In the genomic region with DNA sequence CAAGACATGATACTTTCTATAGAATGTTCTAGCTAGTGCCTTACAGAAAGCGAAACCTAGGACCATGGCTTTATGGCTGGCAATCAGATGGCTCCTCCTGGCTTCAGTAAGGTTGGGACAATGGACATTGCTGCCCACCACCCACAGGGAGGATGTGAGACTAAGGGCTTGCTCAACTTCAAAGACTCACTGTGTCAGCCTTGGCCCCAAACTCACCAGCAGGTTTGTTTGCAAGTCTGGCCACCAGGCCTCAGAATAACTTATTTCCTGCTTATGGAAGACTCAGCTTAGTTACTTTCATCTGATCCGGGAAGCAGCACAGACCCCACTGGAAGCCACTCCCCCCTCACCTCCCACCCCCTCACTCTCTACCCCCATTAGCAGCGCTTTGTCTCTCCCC, we compare ENCODE assay signal across 12 mouse cellular contexts. TPM values are rescaled to one million over a fixed set of nuclear protein-coding genes. Genes with fewer than 3 reads are reported as not detected.
DNase-seq lines count a peak whose midpoint lies in the region; ATAC-seq and TF ChIP-seq lines count a peak whose summit lies in the region.
"Had no signal": no experiment of that assay in that cellular context is flagged by ENCODE, and none has a peak within 500 bp of the region (broad histone marks: within the 10 kb centered on the region; RNA-seq: fewer than 3 reads in every experiment).

No protein-coding gene starts in this region.

- no peak for ATAC-seq in hindbrain, embryonic 15.5 days (ENCODE audit: low FRiP score, low read depth)
- no peak for ATAC-seq in hindbrain, embryonic 11.5 days (ENCODE audit: low FRiP score)
- ATAC-seq in lung, embryonic 15.5 days (ENCODE audit: borderline replicate concordance, extremely low read depth, low FRiP score, low TSS enrichment), result no peak; the same call in 1 of the 2 replicates
- no peak for ATAC-seq in intestine, embryonic 16.5 days
- no peak for ATAC-seq in stomach, embryonic 15.5 days (ENCODE audit: insufficient read depth, low FRiP score, low read depth)
- ATAC-seq: forebrain, embryonic 15.5 days; liver, embryonic 12.5 days had no signal

- no peak for DNase-seq in hindbrain, embryonic 11.5 days (ENCODE audit: low spot score)
- no peak for DNase-seq in lung, adult 2 months
- no peak for DNase-seq in liver
- DNase-seq: right cerebral cortex, postnatal 4 days had no signal

- H3K4me3 ChIP-seq in hindbrain, embryonic 15.5 days, result no peak overlapping the region
- no peak overlapping the region for H3K4me3 ChIP-seq in hindbrain, embryonic 11.5 days (ENCODE audit: low read depth, low read length)
- H3K4me3 ChIP-seq in lung, embryonic 15.5 days, result no peak overlapping the region
- H3K4me3 ChIP-seq in lung, adult 2 months (replicated peaks; ENCODE audit: extremely low read depth, low read depth, low read length), result no peak overlapping the region
- no peak overlapping the region for H3K4me3 ChIP-seq in intestine, embryonic 16.5 days (ENCODE audit: low read length)
- no peak overlapping the region for H3K4me3 ChIP-seq in stomach, embryonic 15.5 days (replicated peaks)
- H3K4me3 ChIP-seq: forebrain, embryonic 15.5 days; liver, embryonic 12.5 days; megakaryocyte, embryonic 14.5 days had no signal

- no peak overlapping the region for H3K4me2 ChIP-seq in hindbrain, embryonic 15.5 days
- H3K4me2 ChIP-seq in hindbrain, embryonic 11.5 days (replicated peaks; ENCODE audit: low read depth, low read length), result no peak overlapping the region
- no peak overlapping the region for H3K4me2 ChIP-seq in lung, embryonic 15.5 days
- no peak overlapping the region for H3K4me2 ChIP-seq in intestine, embryonic 16.5 days (ENCODE audit: low read depth, low read length)
- H3K4me2 ChIP-seq in stomach, embryonic 15.5 days, result no peak overlapping the region
- H3K4me2 ChIP-seq: forebrain, embryonic 15.5 days; liver, embryonic 12.5 days had no signal

- no peaks in the 10 kb centered on the region for H3K9me3 ChIP-seq in hindbrain, embryonic 15.5 days
- H3K9me3 ChIP-seq in hindbrain, embryonic 11.5 days (ENCODE audit: control insufficient read depth, low read length), result no peaks in the 10 kb centered on the region
- H3K9me3 ChIP-seq in lung, embryonic 15.5 days, result no peaks in the 10 kb centered on the region
- H3K9me3 ChIP-seq in intestine, embryonic 16.5 days (ENCODE audit: control insufficient read depth, low read length), result no peaks in the 10 kb centered on the region
- H3K9me3 ChIP-seq in stomach, embryonic 15.5 days, result no peaks in the 10 kb centered on the region
- H3K9me3 ChIP-seq: forebrain, embryonic 15.5 days; liver, embryonic 12.5 days; megakaryocyte, embryonic 14.5 days had no signal

- H3K36me3 ChIP-seq in hindbrain, embryonic 15.5 days, result no peaks in the 10 kb centered on the region
- no peaks in the 10 kb centered on the region for H3K36me3 ChIP-seq in hindbrain, embryonic 11.5 days (ENCODE audit: control insufficient read depth, insufficient read depth, low read length)
- no peaks in the 10 kb centered on the region for H3K36me3 ChIP-seq in lung, embryonic 15.5 days
- H3K36me3 ChIP-seq in intestine, embryonic 16.5 days (ENCODE audit: control insufficient read depth, insufficient read depth, low read length), result no peaks in the 10 kb centered on the region
- no peaks in the 10 kb centered on the region for H3K36me3 ChIP-seq in stomach, embryonic 15.5 days
- H3K36me3 ChIP-seq: forebrain, embryonic 15.5 days; liver, embryonic 12.5 days had no signal

- no peak overlapping the region for H3K9ac ChIP-seq in hindbrain, embryonic 15.5 days
- no peak overlapping the region for H3K9ac ChIP-seq in hindbrain, embryonic 11.5 days (ENCODE audit: low read depth, low read length)
- H3K9ac ChIP-seq in lung, embryonic 15.5 days, result no peak overlapping the region
- H3K9ac ChIP-seq in intestine, embryonic 16.5 days (ENCODE audit: low read depth, low read length), result no peak overlapping the region
- no peak overlapping the region for H3K9ac ChIP-seq in stomach, embryonic 15.5 days
- H3K9ac ChIP-seq: forebrain, embryonic 15.5 days; liver, embryonic 12.5 days had no signal

- peaks cover 4% of the 10 kb centered on the region; the same call in 1 of the 2 replicates for H3K4me1 ChIP-seq in hindbrain, embryonic 15.5 days (replicated peaks)
- H3K4me1 ChIP-seq in hindbrain, embryonic 11.5 days (replicated peaks; ENCODE audit: control insufficient read depth, insufficient read depth, low read length), result 0 out of 2 replicates have a peak, but pooled peaks cover 2% of the 10 kb centered on the region
- peaks cover 31% of the 10 kb centered on the region for H3K4me1 ChIP-seq in lung, embryonic 15.5 days
- H3K4me1 ChIP-seq in lung, adult 2 months (ENCODE audit: control insufficient read depth, insufficient read depth, low read length), result no peaks in the 10 kb centered on the region
- peaks cover 22% of the 10 kb centered on the region for H3K4me1 ChIP-seq in intestine, embryonic 16.5 days (ENCODE audit: control insufficient read depth, insufficient read depth, low read length)
- 0 out of 2 replicates have a peak, but pooled peaks cover 6% of the 10 kb centered on the region for H3K4me1 ChIP-seq in stomach, embryonic 15.5 days
- H3K4me1 ChIP-seq: forebrain, embryonic 15.5 days; liver, embryonic 12.5 days had no signal

- H3K27me3 ChIP-seq in hindbrain, embryonic 15.5 days, result no peaks in the 10 kb centered on the region
- no peaks in the 10 kb centered on the region for H3K27me3 ChIP-seq in hindbrain, embryonic 11.5 days (ENCODE audit: control insufficient read depth, insufficient read depth, low read length)
- no peaks in the 10 kb centered on the region for H3K27me3 ChIP-seq in lung, embryonic 15.5 days
- no peaks in the 10 kb centered on the region for H3K27me3 ChIP-seq in intestine, embryonic 16.5 days (replicated peaks; ENCODE audit: control insufficient read depth, insufficient read depth, low read length)
- H3K27me3 ChIP-seq in stomach, embryonic 15.5 days (replicated peaks), result no peaks in the 10 kb centered on the region
- H3K27me3 ChIP-seq: forebrain, embryonic 15.5 days had no signal

- 71% methylated on average over 3 of the region's 3 CpGs for WGBS in hindbrain, embryonic 15.5 days
- WGBS in hindbrain, embryonic 11.5 days, result 70% methylated on average over 3 of the region's 3 CpGs
- WGBS in lung, embryonic 15.5 days, result 40% methylated on average over 3 of the region's 3 CpGs
- 47% methylated on average over 3 of the region's 3 CpGs for WGBS in lung, adult 2 months
- WGBS in intestine, embryonic 16.5 days, result 53% methylated on average over 3 of the region's 3 CpGs
- WGBS in stomach, embryonic 15.5 days, result 50% methylated on average over 3 of the region's 3 CpGs

- TF ChIP-seq CTCF in lung, adult 2 months (IDR thresholded peaks at IDR 0.05; ENCODE audit: insufficient read depth, low read length), result no peak

- H3K27ac ChIP-seq in hindbrain, embryonic 15.5 days (replicated peaks), result peak overlapping the region; percentile 17; the same call in 1 of the 2 replicates
- no peak overlapping the region for H3K27ac ChIP-seq in hindbrain, embryonic 11.5 days (ENCODE audit: low read depth, low read length)
- H3K27ac ChIP-seq in lung, embryonic 15.5 days, result peak overlapping the region; percentile 58
- H3K27ac ChIP-seq in intestine, embryonic 16.5 days (ENCODE audit: low read length), result peak overlapping the region; percentile 48; the same call in 1 of the 2 replicates
- peak overlapping the region; percentile 21; the same call in 1 of the 2 replicates for H3K27ac ChIP-seq in stomach, embryonic 15.5 days
- H3K27ac ChIP-seq: forebrain, embryonic 15.5 days; liver, embryonic 12.5 days had no signal

- no peak for TF ChIP-seq POLR2A in lung, adult 2 months (IDR thresholded peaks at IDR 0.05; ENCODE audit: borderline replicate concordance, extremely low read depth, low read depth, low read length)

RNA-seq across cellular contexts. Expression of a gene that starts 12.0 kb away (rescaled TPM):
- 6.7 and 7.1 TPM in 2 replicates for polyA plus RNA-seq in hindbrain, embryonic 15.5 days (2015; fragmentation: Nextera tagmentation; extraction: Ambion mirVana)
- 2.1 and 2.4 TPM in 2 replicates for polyA plus RNA-seq in hindbrain, embryonic 11.5 days (2014; fragmentation: Nextera tagmentation; extraction: Ambion mirVana)
- 4.0 TPM in 2 replicates for polyA plus RNA-seq in lung, embryonic 15.5 days (2015; fragmentation: Nextera tagmentation; extraction: Ambion mirVana)
- polyA plus RNA-seq in lung, adult 2 months (2012; rRNA removed), result 16.5 and 18.0 TPM in 2 replicates
- 3.0 and 3.7 TPM in 2 replicates for polyA plus RNA-seq in intestine, embryonic 16.5 days (2015; fragmentation: Nextera tagmentation; extraction: Ambion mirVana)
- polyA plus RNA-seq in stomach, embryonic 15.5 days (2015; fragmentation: Nextera tagmentation; extraction: Ambion mirVana), result 2.7 and 3.3 TPM in 2 replicates

RNA-seq across cellular contexts. Expression of a gene that starts 31.0 kb away (rescaled TPM):
- polyA plus RNA-seq in hindbrain, embryonic 15.5 days (2015; fragmentation: Nextera tagmentation; extraction: Ambion mirVana), result not detected in 2 replicates
- polyA plus RNA-seq in hindbrain, embryonic 11.5 days (2014; fragmentation: Nextera tagmentation; extraction: Ambion mirVana), result not detected in 2 replicates
- polyA plus RNA-seq in lung, embryonic 15.5 days (2015; fragmentation: Nextera tagmentation; extraction: Ambion mirVana), result not detected in 2 replicates
- not detected in 2 replicates for polyA plus RNA-seq in lung, adult 2 months (2012; rRNA removed)
- not detected in 2 replicates for polyA plus RNA-seq in intestine, embryonic 16.5 days (2015; fragmentation: Nextera tagmentation; extraction: Ambion mirVana)
- polyA plus RNA-seq in stomach, embryonic 15.5 days (2015; fragmentation: Nextera tagmentation; extraction: Ambion mirVana), result not detected in 2 replicates
- polyA plus RNA-seq: forebrain, embryonic 15.5 days; liver, embryonic 12.5 days; stomach, embryonic 16.5 days had no signal
